Mouse (Mus musculus) gastrocnemius, postnatal 10 days (tissue): ENCODE results near the gene Tbl1xr1. TPM values are rescaled to one million over a fixed set of nuclear protein-coding genes. Genes with fewer than 3 reads are reported as not detected.

Experiments
- DNase-seq: peaks from one replicate; pipeline ENCODE4 v3.0.0; 2021; ENCODE audit warnings: mixed read lengths
- total RNA-seq, 2 experiments: library from RNA; stranded (reverse); gene quantifications; 2 replicates each; pipeline ENCODE4 v1.2.3; 2021

Tbl1xr1 gene
- total RNA-seq, 2 experiments from 2014 or later: 59.3 to 66.0 TPM

DNA sequence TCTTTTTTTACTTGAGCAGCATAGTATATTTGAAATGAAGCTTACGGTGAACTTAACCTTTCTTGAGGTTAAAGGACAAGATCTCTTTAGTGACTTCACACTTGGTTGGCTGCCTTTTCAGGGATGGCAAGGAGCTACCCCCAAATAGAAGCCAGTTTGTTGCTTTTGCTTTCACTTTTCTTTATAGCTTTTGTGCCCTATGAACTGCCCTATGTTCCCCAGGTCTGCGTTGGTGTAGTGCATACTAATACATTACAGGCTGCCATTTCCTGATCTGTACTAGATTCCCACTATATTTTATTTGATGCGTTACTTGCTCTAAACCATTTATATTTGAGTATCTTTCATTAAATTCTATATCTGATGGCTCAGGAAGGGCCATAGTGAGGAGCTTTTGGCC lies 127.7 kb downstream of the Tbl1xr1 start:
- DNase-seq: no peak

DNA sequence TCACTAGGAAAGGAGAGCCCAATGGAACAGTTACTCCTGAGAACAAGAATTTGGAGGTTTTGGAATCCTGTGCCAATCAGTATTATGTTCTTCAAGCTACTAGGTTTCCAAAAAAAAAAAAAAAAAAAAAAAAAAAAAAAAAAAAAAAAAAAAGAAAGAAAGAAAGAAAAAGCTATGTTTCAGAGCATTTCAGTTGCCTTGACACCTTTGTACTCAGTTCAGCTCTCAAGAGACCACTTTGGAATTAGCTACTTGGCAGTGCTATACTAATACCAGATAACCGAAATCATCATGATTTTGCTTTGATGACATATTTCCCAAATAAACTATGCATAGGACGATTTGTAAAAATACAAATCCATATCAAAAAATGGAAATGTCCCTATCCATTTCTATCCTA lies 145.1 kb downstream of the Tbl1xr1 start:
- DNase-seq: no peak

DNA sequence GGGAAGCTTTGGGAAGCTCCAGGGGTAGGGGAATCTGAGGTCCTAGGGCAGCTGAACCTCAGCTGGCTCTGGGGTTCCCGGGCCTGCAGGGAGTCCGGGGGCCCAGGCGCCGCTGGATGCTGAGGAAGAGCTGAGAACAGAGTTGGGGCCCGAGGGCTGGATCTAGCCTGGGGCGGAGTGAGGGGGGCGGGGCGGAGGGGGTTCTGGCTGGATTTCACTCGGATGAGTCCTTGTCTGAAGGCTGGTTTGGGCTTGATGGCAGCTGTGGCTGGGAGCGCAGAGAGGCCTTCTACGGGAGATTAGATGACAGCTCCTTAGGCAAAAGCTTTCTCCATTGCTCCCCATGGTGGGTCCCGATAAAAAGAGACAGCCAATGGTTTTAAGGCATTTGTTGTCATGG lies 145.9 kb downstream of the Tbl1xr1 start:
- no peak for DNase-seq

- DNase-seq: no peak
Measured at GRCm38 (mm10) chr3:22223023-22223422, 146.6 kb downstream of the Tbl1xr1 start.

DNA sequence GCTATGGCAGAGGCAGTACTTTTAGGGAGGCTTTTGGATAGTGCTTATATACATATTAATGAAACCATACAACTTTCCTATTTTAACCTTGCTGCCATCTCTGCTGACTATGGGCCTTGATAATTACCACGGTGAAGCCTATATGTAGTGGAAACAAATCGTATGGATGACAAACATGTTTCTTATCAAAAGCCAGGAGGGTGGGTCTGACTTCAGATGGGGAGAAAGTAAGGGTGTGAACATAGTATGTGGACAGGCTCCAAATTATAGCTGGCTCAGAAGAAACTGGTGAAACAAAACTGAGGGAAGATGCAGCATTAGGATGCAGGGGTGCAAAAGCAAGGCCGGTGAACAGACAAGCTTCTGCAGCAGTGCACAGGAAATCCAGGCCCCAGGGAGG lies 151.6 kb downstream of the Tbl1xr1 start:
- no peak for DNase-seq

DNA sequence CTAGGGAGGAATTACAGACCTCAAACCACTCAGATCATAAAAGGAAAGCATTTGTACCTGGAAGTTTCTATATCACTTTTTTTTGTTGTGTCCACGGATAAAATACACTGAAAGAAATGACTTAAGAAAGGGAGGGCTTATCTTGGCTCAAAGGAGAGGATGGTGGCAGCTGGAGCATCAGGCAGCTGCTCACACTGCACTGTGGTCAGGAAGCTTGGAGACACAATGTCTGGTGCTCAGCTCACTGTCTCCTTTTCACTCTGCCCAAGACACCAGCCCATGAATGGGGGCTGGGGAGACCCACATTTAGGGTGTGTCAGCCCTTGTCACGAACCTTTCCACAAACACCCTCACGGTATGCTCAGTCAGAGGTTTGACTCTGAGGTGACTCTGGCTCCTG lies 154.2 kb downstream of the Tbl1xr1 start:
- no peak for DNase-seq

- no peak for DNase-seq
Measured at GRCm38 (mm10) chr3:22238106-22238900, 161.9 kb downstream of the Tbl1xr1 start.
